Mouse (Mus musculus): ENCODE measurements around the gene Cnn3.

The Cnn3 gene

GRCm38 (mm10) chr3:121418251-121418601 is 8.1 kb upstream of the Cnn3 start:
- DNase-seq (ENCODE audit: extremely low spot score, low spot score): no peak

- no peak for DNase-seq (ENCODE audit: extremely low spot score, low spot score)
These were observed 7.4 kb upstream of the Cnn3 start for GRCm38 (mm10) chr3:121418850-121419435.

GRCm38 (mm10) chr3:121422405-121422804 is 3.9 kb upstream of the Cnn3 start:
- DNase-seq (ENCODE audit: extremely low spot score, low spot score): no peak

GRCm38 (mm10) chr3:121426621-121427519 is 573 bp downstream of the Cnn3 start:
- DNase-seq (ENCODE audit: extremely low spot score, low spot score): peak; percentile 86

- peak; percentile 86 for DNase-seq (ENCODE audit: extremely low spot score, low spot score)
These were observed 1.2 kb downstream of the Cnn3 start for GRCm38 (mm10) chr3:121427520-121427908.

- DNase-seq (ENCODE audit: extremely low spot score, low spot score): no peak
These were observed 1.9 kb downstream of the Cnn3 start for GRCm38 (mm10) chr3:121428230-121428629.

- no peak for DNase-seq (ENCODE audit: extremely low spot score, low spot score)
These were observed 2.5 kb downstream of the Cnn3 start for GRCm38 (mm10) chr3:121428696-121429259.

GRCm38 (mm10) chr3:121429469-121429868 is 3.2 kb downstream of the Cnn3 start:
- no peak for DNase-seq (ENCODE audit: extremely low spot score, low spot score)

- no peak for DNase-seq (ENCODE audit: extremely low spot score, low spot score)
These were observed 4.1 kb downstream of the Cnn3 start for GRCm38 (mm10) chr3:121430289-121430936.

- no peak for DNase-seq (ENCODE audit: extremely low spot score, low spot score)
These were observed 7.1 kb downstream of the Cnn3 start for GRCm38 (mm10) chr3:121433359-121433758.

- peak; percentile 41 for DNase-seq (ENCODE audit: extremely low spot score, low spot score)
These were observed 7.8 kb downstream of the Cnn3 start for GRCm38 (mm10) chr3:121433968-121434533.

GRCm38 (mm10) chr3:121435296-121435695 is 9.0 kb downstream of the Cnn3 start:
- DNase-seq (ENCODE audit: extremely low spot score, low spot score): no peak

- no peak for DNase-seq (ENCODE audit: extremely low spot score, low spot score)
These were observed 10.8 kb downstream of the Cnn3 start for GRCm38 (mm10) chr3:121437070-121437469.

- DNase-seq (ENCODE audit: extremely low spot score, low spot score): no peak
These were observed 11.7 kb downstream of the Cnn3 start for GRCm38 (mm10) chr3:121437996-121438395.

- DNase-seq (ENCODE audit: extremely low spot score, low spot score): no peak
These were observed 13.4 kb downstream of the Cnn3 start for GRCm38 (mm10) chr3:121439623-121440161.

- no peak for DNase-seq (ENCODE audit: extremely low spot score, low spot score)
These were observed 15.2 kb downstream of the Cnn3 start for GRCm38 (mm10) chr3:121441504-121441903.

GRCm38 (mm10) chr3:121442288-121442687 is 16.0 kb downstream of the Cnn3 start:
- DNase-seq (ENCODE audit: extremely low spot score, low spot score): no peak

- DNase-seq (ENCODE audit: extremely low spot score, low spot score): no peak
These were observed 17.6 kb downstream of the Cnn3 start for GRCm38 (mm10) chr3:121443861-121444271.

- DNase-seq (ENCODE audit: extremely low spot score, low spot score): no peak
These were observed 18.1 kb downstream of the Cnn3 start for GRCm38 (mm10) chr3:121444414-121444813.

- DNase-seq (ENCODE audit: extremely low spot score, low spot score): no peak
These were observed 20.2 kb downstream of the Cnn3 start for GRCm38 (mm10) chr3:121446454-121446853.

GRCm38 (mm10) chr3:121448029-121448468 is 21.8 kb downstream of the Cnn3 start:
- no peak for DNase-seq (ENCODE audit: extremely low spot score, low spot score)
